Mouse (Mus musculus) cerebellum, adult 9-10 months (tissue): Measurements from ENCODE around the gene Dvl2.

Experiments used
- DNase-seq: peaks from one replicate; pipeline ENCODE4 v3.0.0; 2022

Dvl2 gene

GRCm38 (mm10) chr11:69982225-69982624 lies 18.2 kb upstream of the Dvl2 start, which contains the start of gene Elp5:
Gene Elp5, minus strand, starts transcription at chr11:69982517.
- DNase-seq = peak; percentile 51

GRCm38 (mm10) chr11:69982877-69983276 lies 17.5 kb upstream of the Dvl2 start:
- no peak for DNase-seq

- DNase-seq = peak; percentile 34
These were observed 17.0 kb upstream of the Dvl2 start for GRCm38 (mm10) chr11:69983377-69983776.

- peak; percentile 42 for DNase-seq
These were observed 16.0 kb upstream of the Dvl2 start for GRCm38 (mm10) chr11:69984431-69984830.

GRCm38 (mm10) chr11:69989949-69990348 lies 10.4 kb upstream of the Dvl2 start:
- DNase-seq = peak; percentile 49

GRCm38 (mm10) chr11:69990850-69991691 lies 9.3 kb upstream of the Dvl2 start, which contains the start of gene Gabarap:
Gene Gabarap, plus strand, starts transcription at chr11:69991143.
- DNase-seq = peak; percentile 96

GRCm38 (mm10) chr11:69991711-69992110 lies 8.7 kb upstream of the Dvl2 start:
- DNase-seq = no peak

- peak; percentile 75 for DNase-seq
These were observed 8.0 kb upstream of the Dvl2 start for GRCm38 (mm10) chr11:69992396-69992795.

GRCm38 (mm10) chr11:69992932-69993331 lies 7.5 kb upstream of the Dvl2 start:
- DNase-seq = peak; percentile 62

- DNase-seq = no peak
These were observed 5.8 kb upstream of the Dvl2 start for GRCm38 (mm10) chr11:69994401-69995090.

- peak; percentile 98 for DNase-seq
These were observed 4.9 kb upstream of the Dvl2 start, which contains the start of gene Phf23 for GRCm38 (mm10) chr11:69995391-69995960. Gene Phf23, plus strand, starts transcription at chr11:69995777.

- DNase-seq = no peak
These were observed 4.0 kb upstream of the Dvl2 start for GRCm38 (mm10) chr11:69996161-69997061.

- peak; percentile 80 for DNase-seq
These were observed 3.3 kb upstream of the Dvl2 start for GRCm38 (mm10) chr11:69997070-69997509.

- peak; percentile 74 for DNase-seq
These were observed 1.6 kb upstream of the Dvl2 start for GRCm38 (mm10) chr11:69998567-69999491.

GRCm38 (mm10) chr11:69999666-70000065 lies 729 bp upstream of the Dvl2 start:
- DNase-seq = no peak

- DNase-seq = no peak
These were observed 764 bp downstream of the Dvl2 start for GRCm38 (mm10) chr11:70001159-70001558.

GRCm38 (mm10) chr11:70001865-70002264 lies 1.5 kb downstream of the Dvl2 start:
- DNase-seq = no peak

- no peak for DNase-seq
These were observed 2.1 kb downstream of the Dvl2 start for GRCm38 (mm10) chr11:70002471-70002870.

GRCm38 (mm10) chr11:70005521-70005920 lies 5.1 kb downstream of the Dvl2 start:
- DNase-seq = no peak

GRCm38 (mm10) chr11:70010033-70010432 lies 9.6 kb downstream of the Dvl2 start:
- DNase-seq = no peak

- DNase-seq = no peak
These were observed 10.2 kb downstream of the Dvl2 start for GRCm38 (mm10) chr11:70010548-70010947.
